Mouse (Mus musculus): Measurements from ENCODE around the gene Rin3. TPM values are rescaled to one million over a fixed set of nuclear protein-coding genes. Genes with fewer than 3 reads are reported as not detected.

The Rin3 gene
- polyA plus RNA-seq, 1 experiment from 2014 or later: 9.2 TPM

DNA sequence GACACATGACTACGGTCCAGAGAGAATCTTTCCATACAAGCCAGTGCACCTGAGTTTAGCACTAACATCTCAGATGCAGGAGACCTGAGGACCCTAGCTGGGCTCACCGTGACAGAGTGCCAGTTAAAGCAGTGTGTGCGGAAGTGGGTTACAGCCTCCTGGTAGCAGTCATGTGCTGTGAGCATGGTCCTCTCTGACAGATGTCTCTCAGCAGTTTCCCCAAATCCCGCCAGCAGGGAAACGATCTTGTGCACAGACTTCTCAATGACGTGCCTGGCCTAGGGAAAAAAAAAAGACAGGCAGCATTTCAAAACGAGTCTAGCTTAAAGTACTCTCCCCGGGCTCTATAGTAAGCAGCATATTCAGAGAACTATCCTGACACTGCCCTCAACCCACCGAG, 112.7 kb downstream of the Rin3 start:
- H3K9me3 ChIP-seq (replicated peaks; ENCODE audit: control insufficient read depth, low read length): no peaks in the 10 kb centered on the region
- H3K4me2 ChIP-seq (ENCODE audit: low read depth, low read length): no peak overlapping the region
- 62% methylated on average over 9 of the region's 9 CpGs for WGBS (ENCODE audit: insufficient replicate concordance)
- H3K4me3 ChIP-seq (ENCODE audit: low read depth, low read length): no peak overlapping the region
- no peaks in the 10 kb centered on the region for H3K4me1 ChIP-seq (ENCODE audit: control insufficient read depth, low read depth, low read length)
- ATAC-seq (ENCODE audit: low read depth): no peak
- H3K27ac ChIP-seq (ENCODE audit: low read length): no peak overlapping the region
- no peaks in the 10 kb centered on the region for H3K27me3 ChIP-seq (ENCODE audit: control insufficient read depth, insufficient read depth, low read depth, low read length)
- no peak overlapping the region for H3K9ac ChIP-seq (ENCODE audit: low read depth, low read length)
- no peaks in the 10 kb centered on the region for H3K36me3 ChIP-seq (ENCODE audit: control insufficient read depth, insufficient read depth)

DNA sequence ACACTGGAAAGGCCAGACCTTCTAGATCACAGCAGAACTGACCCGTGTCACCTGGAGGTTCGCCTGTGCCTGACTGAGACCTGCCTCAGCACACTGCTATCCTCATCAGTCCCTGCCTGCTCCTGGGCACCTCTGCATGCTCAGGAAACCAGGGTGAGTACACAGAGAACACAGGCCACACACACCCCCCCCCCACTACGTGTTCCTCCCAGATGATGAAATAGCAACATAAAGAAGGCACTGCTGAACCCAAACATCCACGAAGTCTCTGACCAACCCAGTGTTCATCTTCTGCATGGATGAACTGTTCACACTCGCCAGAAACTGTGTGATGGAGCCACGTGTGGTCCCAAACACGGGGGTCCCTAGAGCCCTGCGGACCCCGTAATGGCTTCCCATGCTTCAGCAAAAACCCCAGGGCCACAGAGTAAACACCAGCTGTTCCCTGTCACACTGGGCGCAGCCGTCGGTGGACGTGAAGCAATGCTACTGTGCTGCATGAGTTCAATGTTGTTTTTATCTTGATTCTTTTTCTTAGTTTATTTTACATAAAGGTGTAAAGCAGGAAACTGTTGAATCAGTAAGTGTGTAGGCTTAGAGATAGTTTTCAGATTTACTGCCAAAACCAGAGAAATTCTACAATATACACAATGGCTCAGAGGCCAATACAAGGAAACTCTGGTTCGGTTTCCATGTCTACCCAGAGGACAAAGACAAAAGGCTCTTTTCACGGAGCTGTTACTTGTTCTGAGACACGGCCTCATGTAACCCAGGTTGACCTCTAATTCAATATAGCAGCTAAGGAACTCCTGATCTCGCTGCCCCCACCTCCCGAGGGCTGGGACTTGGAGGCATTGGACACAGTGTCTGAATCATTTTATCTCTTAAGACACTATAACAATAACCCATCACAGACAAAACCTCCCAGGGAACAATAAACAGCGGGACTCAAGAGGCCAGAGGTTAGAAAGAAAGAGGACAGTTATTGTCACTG, 113.4 kb downstream of the Rin3 start:
- Histone ChIP-seq H3K9me3 (replicated peaks; ENCODE audit: control insufficient read depth, low read length) (no peaks in the 10 kb centered on the region), H3K27ac (ENCODE audit: low read length) (no peak overlapping the region), H3K36me3 (ENCODE audit: control insufficient read depth, insufficient read depth) (no peaks in the 10 kb centered on the region), H3K4me1 (ENCODE audit: control insufficient read depth, low read depth, low read length) (no peaks in the 10 kb centered on the region), H3K9ac (ENCODE audit: low read depth, low read length) (no peak overlapping the region), H3K4me3 (ENCODE audit: low read depth, low read length) (no peak overlapping the region), H3K4me2 (ENCODE audit: low read depth, low read length) (no peak overlapping the region), H3K27me3 (ENCODE audit: control insufficient read depth, insufficient read depth, low read depth, low read length) (no peaks in the 10 kb centered on the region)
- no peak for ATAC-seq (ENCODE audit: low read depth)
- 56% methylated on average over 19 of the region's 19 CpGs for WGBS (ENCODE audit: insufficient replicate concordance)

- Histone ChIP-seq H3K27ac (ENCODE audit: low read length) (no peak overlapping the region), H3K36me3 (ENCODE audit: control insufficient read depth, insufficient read depth) (no peaks in the 10 kb centered on the region), H3K9me3 (replicated peaks; ENCODE audit: control insufficient read depth, low read length) (no peaks in the 10 kb centered on the region), H3K4me2 (ENCODE audit: low read depth, low read length) (no peak overlapping the region), H3K27me3 (ENCODE audit: control insufficient read depth, insufficient read depth, low read depth, low read length) (no peaks in the 10 kb centered on the region), H3K9ac (ENCODE audit: low read depth, low read length) (no peak overlapping the region), H3K4me1 (ENCODE audit: control insufficient read depth, low read depth, low read length) (no peaks in the 10 kb centered on the region), H3K4me3 (ENCODE audit: low read depth, low read length) (no peak overlapping the region)
- WGBS (ENCODE audit: insufficient replicate concordance): 76% methylated on average over 4 of the region's 4 CpGs
- no peak for ATAC-seq (ENCODE audit: low read depth)
Measured at GRCm38 (mm10) chr12:102398588-102398987, 115.7 kb downstream of the Rin3 start.

DNA sequence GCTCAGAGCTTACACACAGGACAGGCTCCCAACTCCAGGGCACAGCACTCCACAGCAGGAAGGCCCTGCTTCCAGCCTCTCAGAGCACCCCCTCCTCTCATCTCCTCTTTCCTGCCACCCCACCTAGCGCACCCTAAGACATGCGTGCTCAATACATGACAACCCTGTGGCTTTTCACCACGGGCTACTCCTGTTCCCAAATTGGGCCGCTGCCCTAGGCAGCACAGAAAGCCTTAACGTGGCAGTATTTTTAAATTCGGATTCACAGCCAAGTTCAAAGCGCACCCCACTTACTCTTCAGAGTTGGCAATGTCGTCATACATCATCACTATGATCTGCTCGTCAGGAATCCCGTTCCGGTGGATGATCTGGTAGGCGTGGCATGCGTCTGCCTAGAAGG, 130.3 kb downstream of the Rin3 start:
- 77% methylated on average over 13 of the region's 13 CpGs for WGBS (ENCODE audit: insufficient replicate concordance)

DNA sequence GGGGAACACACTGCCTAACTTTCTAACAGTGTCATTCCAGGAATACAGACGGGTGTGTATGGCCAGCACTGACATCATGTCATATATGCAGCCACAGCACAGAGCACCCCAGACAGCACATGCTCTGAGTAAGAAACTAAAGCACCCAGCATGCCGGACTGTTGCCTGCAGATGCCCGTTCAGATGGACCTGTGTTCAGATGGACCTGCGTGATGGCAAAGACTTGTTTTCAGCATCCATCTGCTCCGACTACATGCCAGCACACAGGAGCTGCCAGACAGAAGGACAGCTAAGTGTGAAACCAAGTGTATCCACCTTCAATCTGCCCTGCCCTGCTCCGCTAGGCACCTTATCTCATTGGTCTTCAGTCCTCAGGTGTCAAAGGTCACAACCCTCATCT, 131.8 kb downstream of the Rin3 start:
- H3K4me1 ChIP-seq (ENCODE audit: control insufficient read depth, low read depth, low read length): no peaks in the 10 kb centered on the region
- 68% methylated on average over 6 of the region's 6 CpGs for WGBS (ENCODE audit: insufficient replicate concordance)
- H3K9me3 ChIP-seq (replicated peaks; ENCODE audit: control insufficient read depth, low read length): no peaks in the 10 kb centered on the region
- no peaks in the 10 kb centered on the region for H3K27me3 ChIP-seq (ENCODE audit: control insufficient read depth, insufficient read depth, low read depth, low read length)
- H3K9ac ChIP-seq (ENCODE audit: low read depth, low read length): no peak overlapping the region
- H3K36me3 ChIP-seq (ENCODE audit: control insufficient read depth, insufficient read depth): no peaks in the 10 kb centered on the region
- H3K27ac ChIP-seq (ENCODE audit: low read length): no peak overlapping the region
- no peak for ATAC-seq (ENCODE audit: low read depth)
- no peak overlapping the region for H3K4me3 ChIP-seq (ENCODE audit: low read depth, low read length)
- no peak overlapping the region for H3K4me2 ChIP-seq (ENCODE audit: low read depth, low read length)

More for the DNA sequence above, 130.3 kb downstream of the Rin3 start:
- no peaks in the 10 kb centered on the region for H3K27me3 ChIP-seq (ENCODE audit: control insufficient read depth, insufficient read depth, low read depth, low read length)
- no peaks in the 10 kb centered on the region for H3K4me1 ChIP-seq (ENCODE audit: control insufficient read depth, low read depth, low read length)
- H3K4me3 ChIP-seq (ENCODE audit: low read depth, low read length): no peak overlapping the region
- no peak overlapping the region for H3K9ac ChIP-seq (ENCODE audit: low read depth, low read length)
- no peak overlapping the region for H3K27ac ChIP-seq (ENCODE audit: low read length)
- no peaks in the 10 kb centered on the region for H3K36me3 ChIP-seq (ENCODE audit: control insufficient read depth, insufficient read depth)
- H3K9me3 ChIP-seq (replicated peaks; ENCODE audit: control insufficient read depth, low read length): no peaks in the 10 kb centered on the region
- no peak for ATAC-seq (ENCODE audit: low read depth)
- no peak overlapping the region for H3K4me2 ChIP-seq (ENCODE audit: low read depth, low read length)

- no peak overlapping the region for H3K4me2 ChIP-seq (ENCODE audit: low read depth, low read length)
- no peak overlapping the region for H3K4me3 ChIP-seq (ENCODE audit: low read depth, low read length)
- peaks cover 9% of the 10 kb centered on the region for H3K4me1 ChIP-seq (ENCODE audit: control insufficient read depth, low read depth, low read length)
- H3K9ac ChIP-seq (ENCODE audit: low read depth, low read length): no peak overlapping the region
- ATAC-seq (ENCODE audit: low read depth): no peak
- H3K36me3 ChIP-seq (ENCODE audit: control insufficient read depth, insufficient read depth): no peaks in the 10 kb centered on the region
- H3K27ac ChIP-seq (ENCODE audit: low read length): no peak overlapping the region
- H3K27me3 ChIP-seq (ENCODE audit: control insufficient read depth, insufficient read depth, low read depth, low read length): no peaks in the 10 kb centered on the region
- WGBS (ENCODE audit: insufficient replicate concordance): 55% methylated on average over 7 of the region's 7 CpGs
- no peaks in the 10 kb centered on the region for H3K9me3 ChIP-seq (replicated peaks; ENCODE audit: control insufficient read depth, low read length)
Measured at GRCm38 (mm10) chr12:102416391-102416837, 133.6 kb downstream of the Rin3 start.

- Histone ChIP-seq H3K27ac (ENCODE audit: low read length) (no peak overlapping the region), H3K4me3 (ENCODE audit: low read depth, low read length) (no peak overlapping the region), H3K36me3 (ENCODE audit: control insufficient read depth, insufficient read depth) (no peaks in the 10 kb centered on the region), H3K9me3 (replicated peaks; ENCODE audit: control insufficient read depth, low read length) (no peaks in the 10 kb centered on the region), H3K27me3 (ENCODE audit: control insufficient read depth, insufficient read depth, low read depth, low read length) (no peaks in the 10 kb centered on the region), H3K9ac (ENCODE audit: low read depth, low read length) (no peak overlapping the region), H3K4me1 (ENCODE audit: control insufficient read depth, low read depth, low read length) (peaks cover 9% of the 10 kb centered on the region), H3K4me2 (ENCODE audit: low read depth, low read length) (no peak overlapping the region)
- 63% methylated on average over 7 of the region's 7 CpGs for WGBS (ENCODE audit: insufficient replicate concordance)
- no peak for ATAC-seq (ENCODE audit: low read depth)
Measured at GRCm38 (mm10) chr12:102416955-102417510, 134.2 kb downstream of the Rin3 start.

DNA sequence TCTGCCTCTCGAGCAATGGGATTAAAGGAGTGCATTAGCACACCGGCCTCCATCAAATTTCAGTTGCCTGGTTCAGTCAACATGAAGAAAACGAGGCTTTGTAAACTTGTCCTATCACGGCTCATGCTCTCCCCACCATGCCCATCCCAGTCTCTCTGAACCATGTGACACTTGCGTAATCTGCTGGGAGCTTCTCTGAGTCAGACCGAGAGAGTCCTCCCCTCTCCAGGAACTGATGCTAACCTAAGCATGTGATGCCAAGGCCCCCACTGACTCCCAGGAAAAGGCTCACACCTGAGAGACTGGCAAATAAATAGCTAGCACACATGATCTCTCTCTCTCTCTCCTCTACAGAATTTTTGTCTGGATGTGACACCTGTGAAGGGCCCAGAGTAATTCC, 134.9 kb downstream of the Rin3 start:
- peaks cover 9% of the 10 kb centered on the region for H3K4me1 ChIP-seq (ENCODE audit: control insufficient read depth, low read depth, low read length)
- no peaks in the 10 kb centered on the region for H3K9me3 ChIP-seq (replicated peaks; ENCODE audit: control insufficient read depth, low read length)
- H3K4me3 ChIP-seq (ENCODE audit: low read depth, low read length): no peak overlapping the region
- H3K27me3 ChIP-seq (ENCODE audit: control insufficient read depth, insufficient read depth, low read depth, low read length): no peaks in the 10 kb centered on the region
- ATAC-seq (ENCODE audit: low read depth): no peak
- H3K36me3 ChIP-seq (ENCODE audit: control insufficient read depth, insufficient read depth): no peaks in the 10 kb centered on the region
- no peak overlapping the region for H3K9ac ChIP-seq (ENCODE audit: low read depth, low read length)
- H3K27ac ChIP-seq (ENCODE audit: low read length): no peak overlapping the region
- 53% methylated on average over 6 of the region's 6 CpGs for WGBS (ENCODE audit: insufficient replicate concordance)
- H3K4me2 ChIP-seq (ENCODE audit: low read depth, low read length): no peak overlapping the region

GRCm38 (mm10) chr12:102419544-102419943, 136.7 kb downstream of the Rin3 start:
- Histone ChIP-seq H3K9me3 (replicated peaks; ENCODE audit: control insufficient read depth, low read length) (no peaks in the 10 kb centered on the region), H3K27ac (ENCODE audit: low read length) (no peak overlapping the region), H3K4me2 (ENCODE audit: low read depth, low read length) (no peak overlapping the region), H3K4me1 (ENCODE audit: control insufficient read depth, low read depth, low read length) (peaks cover 9% of the 10 kb centered on the region), H3K4me3 (ENCODE audit: low read depth, low read length) (no peak overlapping the region), H3K27me3 (ENCODE audit: control insufficient read depth, insufficient read depth, low read depth, low read length) (no peaks in the 10 kb centered on the region), H3K36me3 (ENCODE audit: control insufficient read depth, insufficient read depth) (no peaks in the 10 kb centered on the region), H3K9ac (ENCODE audit: low read depth, low read length) (no peak overlapping the region)
- no peak for ATAC-seq (ENCODE audit: low read depth)
- 44% methylated on average over 3 of the region's 3 CpGs for WGBS (ENCODE audit: insufficient replicate concordance)

Measured in liver, embryonic 16.5 days (tissue).